Mouse (Mus musculus): Measurements from ENCODE around the gene Inha. TPM values are rescaled to one million over a fixed set of nuclear protein-coding genes. Genes with fewer than 3 reads are reported as not detected.
A peak's percentile ranks its signal among the peaks of the same experiment; 100 is the strongest.

Gene Inha
- polyA plus RNA-seq, 1 experiment from 2014 or later = 3.8 TPM

DNA sequence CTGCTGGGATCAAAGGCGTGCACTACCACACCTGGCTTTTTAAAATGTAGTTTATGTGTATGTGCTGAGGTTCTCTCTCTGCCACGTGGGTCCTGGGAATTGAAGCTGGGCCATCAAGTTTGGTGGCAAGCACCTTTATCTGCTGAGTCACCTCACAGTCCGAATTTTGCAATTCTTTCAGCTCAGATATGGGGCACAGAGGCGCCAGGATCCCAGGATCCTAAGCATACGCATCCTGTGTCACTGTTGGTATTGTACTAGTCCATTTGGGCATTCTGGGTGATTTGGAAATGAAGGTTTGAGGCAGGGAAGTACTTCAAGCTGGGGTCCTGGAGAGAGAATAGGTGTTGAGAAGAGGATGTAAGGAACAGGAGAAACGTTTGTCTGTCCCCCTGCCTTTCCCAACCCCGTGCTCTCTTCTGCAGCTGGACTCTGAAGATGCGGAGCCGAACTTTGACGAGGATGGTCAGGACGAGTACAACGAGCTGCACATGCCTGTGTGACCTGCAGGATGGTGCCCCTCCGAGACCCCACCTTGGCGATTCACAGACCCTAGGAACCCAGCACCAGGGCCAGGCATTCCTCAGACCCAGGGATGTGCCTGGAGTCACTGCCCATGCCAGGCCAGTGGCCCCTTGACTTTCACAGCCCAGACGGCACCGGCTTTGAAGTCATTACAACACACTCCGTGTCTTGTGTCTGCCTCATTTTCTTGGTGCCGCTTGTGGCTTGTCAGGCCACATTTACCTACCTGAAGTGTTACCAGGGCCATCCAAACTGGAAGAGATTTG, 51.7 kb downstream of the Inha start:
- WGBS = 76% methylated on average over 18 of the region's 18 CpGs
- no peaks in the 10 kb centered on the region; the same call in 1 of the 2 replicates for H3K4me1 ChIP-seq (ENCODE audit: insufficient read depth, low read depth, low read length)
- no peak overlapping the region for H3K4me2 ChIP-seq (replicated peaks; ENCODE audit: low read depth, low read length)
- no peak for TF ChIP-seq CTCF (IDR thresholded peaks at IDR 0.05)
- no peak for TF ChIP-seq EP300 (IDR thresholded peaks at IDR 0.05)
- DNase-seq (ENCODE audit: low spot score) (no peak), ATAC-seq (peak; percentile 4; the same call in 1 of the 2 replicates)
- H3K36me3 ChIP-seq (ENCODE audit: insufficient read depth, low read length) = no peaks in the 10 kb centered on the region; the same call in 1 of the 2 replicates
- no peaks in the 10 kb centered on the region for H3K9me3 ChIP-seq (ENCODE audit: low read length)
- H3K27me3 ChIP-seq (replicated peaks; ENCODE audit: insufficient read depth, low read length) = 0 out of 2 replicates have a peak, but pooled peaks cover 3% of the 10 kb centered on the region
- H3K4me3 ChIP-seq (ENCODE audit: low read depth, low read length) = no peak overlapping the region
- peak overlapping the region; percentile 54; the same call in 1 of the 2 replicates for H3K27ac ChIP-seq (ENCODE audit: low read length)
- H3K9ac ChIP-seq (replicated peaks; ENCODE audit: low read depth) = no peak overlapping the region

DNA sequence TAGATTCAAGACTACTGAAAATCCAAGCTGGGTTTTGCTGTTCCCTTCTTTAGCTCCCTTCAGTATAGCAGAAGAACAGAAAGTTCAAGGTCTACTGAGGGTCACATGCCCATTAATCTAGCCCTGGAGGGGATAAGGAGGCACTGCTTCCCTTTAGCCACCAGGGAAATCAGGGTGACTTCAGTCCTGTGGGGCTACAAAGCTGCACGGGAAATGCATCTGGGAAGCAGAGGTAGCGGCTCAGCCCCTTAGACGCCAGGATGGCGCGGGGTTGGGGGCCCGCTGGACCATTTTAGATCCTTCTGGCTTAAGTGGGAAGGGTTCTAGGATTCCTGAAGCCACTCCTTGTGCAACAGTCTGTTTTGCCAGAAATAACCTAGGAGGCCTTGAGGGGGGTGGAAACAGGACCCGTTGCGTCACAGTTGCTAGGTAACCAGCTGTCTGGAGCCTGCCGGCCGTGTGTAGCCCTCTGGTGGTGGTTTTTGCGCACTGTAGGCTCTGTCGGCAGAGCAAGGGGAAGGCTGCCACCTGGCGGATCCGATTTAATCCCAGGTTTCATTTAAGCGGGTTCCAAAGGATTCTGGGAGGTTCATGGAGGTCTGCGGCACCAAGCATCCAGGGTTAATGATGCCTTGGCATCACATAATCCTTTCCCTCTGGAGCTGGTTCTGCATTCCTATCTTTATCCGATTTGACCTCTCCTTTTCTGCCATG, 52.5 kb downstream of the Inha start:
- TF ChIP-seq CTCF (IDR thresholded peaks at IDR 0.05) (peak; percentile 100), EP300 (IDR thresholded peaks at IDR 0.05) (no peak; the same call in 1 of the 2 replicates)
- Histone ChIP-seq H3K27me3 (replicated peaks; ENCODE audit: insufficient read depth, low read length) (0 out of 2 replicates have a peak, but pooled peaks cover 3% of the 10 kb centered on the region), H3K4me3 (ENCODE audit: low read depth, low read length) (no peak overlapping the region), H3K36me3 (ENCODE audit: insufficient read depth, low read length) (no peaks in the 10 kb centered on the region; the same call in 1 of the 2 replicates), H3K9ac (replicated peaks; ENCODE audit: low read depth) (no peak overlapping the region), H3K4me2 (replicated peaks; ENCODE audit: low read depth, low read length) (peak overlapping the region; percentile 34; the same call in 1 of the 2 replicates), H3K27ac (ENCODE audit: low read length) (peak overlapping the region; percentile 54; the same call in 1 of the 2 replicates), H3K9me3 (ENCODE audit: low read length) (no peaks in the 10 kb centered on the region), H3K4me1 (ENCODE audit: insufficient read depth, low read depth, low read length) (no peaks in the 10 kb centered on the region; the same call in 1 of the 2 replicates)
- 7% methylated on average over 17 of the region's 17 CpGs for WGBS
- ATAC-seq (peak; percentile 98), DNase-seq (ENCODE audit: low spot score) (peak; percentile 97)

Other genes starting within 250 kb of the Inha start
- 0.90 and 0.92 TPM in 2 replicates for gene Ptprn, start 242.6 kb upstream of the Inha start, polyA plus RNA-seq (2015; fragmentation: Nextera tagmentation; extraction: Ambion mirVana)
- 1.5 and 1.8 TPM in 2 replicates for gene Resp18, start 228.7 kb upstream of the Inha start, polyA plus RNA-seq (2015; fragmentation: Nextera tagmentation; extraction: Ambion mirVana)
- 109 TPM in 2 replicates for gene Dnpep, start 189.1 kb upstream of the Inha start, polyA plus RNA-seq (2015; fragmentation: Nextera tagmentation; extraction: Ambion mirVana)
- 59.4 and 67.3 TPM in 2 replicates for gene Des, start 146.7 kb upstream of the Inha start, polyA plus RNA-seq (2015; fragmentation: Nextera tagmentation; extraction: Ambion mirVana)
- gene Speg, start 131.8 kb upstream of the Inha start, polyA plus RNA-seq (2015; fragmentation: Nextera tagmentation; extraction: Ambion mirVana) = 15.4 and 16.4 TPM in 2 replicates
- 58.4 and 58.9 TPM in 2 replicates for gene Gmppa, start 71.1 kb upstream of the Inha start, polyA plus RNA-seq (2015; fragmentation: Nextera tagmentation; extraction: Ambion mirVana)
- not detected in 2 replicates for gene Asic4, start 56.6 kb upstream of the Inha start, polyA plus RNA-seq (2015; fragmentation: Nextera tagmentation; extraction: Ambion mirVana)
- gene Chpf, start 27.8 kb upstream of the Inha start, polyA plus RNA-seq (2015; fragmentation: Nextera tagmentation; extraction: Ambion mirVana) = 31.2 and 31.6 TPM in 2 replicates
- gene Tmem198, start 27.5 kb upstream of the Inha start, polyA plus RNA-seq (2015; fragmentation: Nextera tagmentation; extraction: Ambion mirVana) = 1.1 and 1.3 TPM in 2 replicates
- gene Obsl1, start 625 bp upstream of the Inha start, polyA plus RNA-seq (2015; fragmentation: Nextera tagmentation; extraction: Ambion mirVana) = 25.8 and 33.9 TPM in 2 replicates
- gene Stk11ip, start 14.5 kb downstream of the Inha start, polyA plus RNA-seq (2015; fragmentation: Nextera tagmentation; extraction: Ambion mirVana) = 12.7 and 13.2 TPM in 2 replicates
- gene Slc4a3, start 39.2 kb downstream of the Inha start, polyA plus RNA-seq (2015; fragmentation: Nextera tagmentation; extraction: Ambion mirVana) = 8.0 and 10.4 TPM in 2 replicates